Mouse (Mus musculus) spleen, postnatal 36 days (tissue): Measurements from ENCODE around the gene Nub1.
"Not testable (repeated sequence)": the region's sequence is repeated elsewhere in the genome, so short reads cannot be mapped to it uniquely, and the experiment has no call there.

Experiments used
- DNase-seq, 2 experiments: peaks; one replicate each; pipeline ENCODE4 v3.0.0; 2022; ENCODE audit warnings: low spot score in 2 of 2, mixed read lengths in 1 of 2

The Nub1 gene

DNA sequence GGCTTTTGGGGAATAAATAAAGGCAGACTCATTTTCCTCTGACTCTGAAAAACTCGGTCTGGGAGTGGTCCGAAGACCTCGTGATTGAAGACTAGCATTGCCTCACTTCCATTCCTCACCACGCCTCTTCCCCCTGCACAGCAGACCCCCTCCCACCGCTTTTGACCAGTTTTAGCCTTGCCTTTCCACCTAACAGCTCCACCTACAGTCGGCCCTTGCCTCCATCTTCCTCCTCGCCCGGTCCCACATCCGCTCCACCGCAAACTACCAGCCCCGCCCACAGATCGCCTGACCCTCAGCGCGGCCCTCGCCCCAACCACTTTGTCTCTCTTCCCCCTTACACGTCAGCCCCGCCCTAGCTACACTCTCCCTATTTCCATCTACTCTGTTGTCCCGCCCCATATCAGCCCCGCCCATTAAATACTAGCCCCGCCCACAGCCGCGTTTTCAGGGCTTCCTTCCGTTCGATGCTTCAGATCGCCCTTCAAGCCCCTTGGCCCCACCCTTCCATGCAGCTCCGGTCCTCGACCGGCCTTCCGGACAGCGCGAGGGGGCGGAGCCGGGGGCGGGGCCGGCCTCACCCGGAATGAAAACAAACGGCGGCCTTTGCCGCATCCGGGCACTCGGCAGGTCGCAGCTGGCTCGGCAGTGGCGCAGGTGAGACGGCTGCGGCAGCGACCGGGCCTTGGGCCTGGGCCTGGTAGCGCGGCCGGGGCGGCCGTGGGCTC lies at the start of gene Nub1:
TSS of gene Nub1 (plus strand) at position 167 of the 728 bp plus-strand sequence.
- peak; percentile 99 for DNase-seq

DNA sequence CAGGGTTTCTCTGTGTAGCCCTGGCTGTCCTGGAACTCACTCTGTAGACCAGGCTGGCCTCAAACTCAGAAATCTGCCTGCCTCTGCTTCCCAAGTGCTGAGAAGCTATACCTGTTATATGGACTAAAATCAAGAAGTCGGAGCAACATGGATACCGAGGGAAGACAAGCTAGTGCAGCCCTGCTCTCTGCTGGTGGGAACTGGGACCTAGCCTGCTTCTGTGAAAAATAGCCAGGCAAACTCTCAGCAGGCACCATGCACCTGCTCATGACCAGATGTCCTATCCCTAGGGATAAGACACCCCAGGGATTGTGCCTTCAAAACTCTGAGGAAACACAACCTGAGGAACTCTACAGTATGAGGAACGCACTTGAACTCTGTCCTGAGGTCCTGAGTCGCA lies 48.3 kb upstream of the Nub1 start:
- DNase-seq = no peak

DNA sequence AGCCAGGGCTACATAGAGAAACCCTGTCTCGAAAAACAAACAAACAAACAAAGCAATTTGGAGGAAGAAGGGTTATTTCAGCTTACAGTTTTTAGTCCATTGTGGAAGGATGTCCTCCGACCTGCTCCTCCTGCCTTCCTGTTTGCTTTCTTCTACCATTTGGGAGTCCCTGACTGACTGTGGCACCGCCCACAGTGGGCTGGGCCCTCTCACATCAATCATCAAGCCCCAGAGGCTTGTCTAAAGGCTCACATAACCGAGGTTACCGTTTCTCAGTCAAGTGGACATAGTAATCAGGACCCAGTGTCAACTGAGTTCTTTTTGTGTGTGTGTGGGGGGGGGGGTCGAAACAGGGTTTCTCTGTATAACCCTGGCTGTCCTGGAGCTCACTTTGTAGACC lies 47.2 kb upstream of the Nub1 start:
- no peak for DNase-seq

DNA sequence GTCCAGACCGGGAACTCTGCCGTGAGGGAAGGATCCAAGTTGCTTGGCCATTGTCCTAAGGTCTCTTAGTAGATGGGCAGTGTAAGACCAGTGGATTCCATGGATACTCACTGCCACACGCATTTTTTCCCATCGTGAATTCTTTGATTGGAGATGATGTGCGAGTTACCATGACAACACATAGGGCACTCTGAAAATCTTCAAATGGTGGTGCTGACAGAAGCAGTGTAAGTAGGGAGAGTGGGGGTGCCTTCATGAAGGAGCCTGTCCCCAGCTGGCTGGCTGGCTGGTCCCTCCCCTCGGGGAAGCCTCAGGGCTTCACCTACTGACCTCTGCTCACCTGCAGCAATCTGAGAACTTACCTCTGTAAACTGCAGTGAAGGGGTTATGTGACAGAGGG lies 46.3 kb upstream of the Nub1 start:
- DNase-seq = no peak

DNA sequence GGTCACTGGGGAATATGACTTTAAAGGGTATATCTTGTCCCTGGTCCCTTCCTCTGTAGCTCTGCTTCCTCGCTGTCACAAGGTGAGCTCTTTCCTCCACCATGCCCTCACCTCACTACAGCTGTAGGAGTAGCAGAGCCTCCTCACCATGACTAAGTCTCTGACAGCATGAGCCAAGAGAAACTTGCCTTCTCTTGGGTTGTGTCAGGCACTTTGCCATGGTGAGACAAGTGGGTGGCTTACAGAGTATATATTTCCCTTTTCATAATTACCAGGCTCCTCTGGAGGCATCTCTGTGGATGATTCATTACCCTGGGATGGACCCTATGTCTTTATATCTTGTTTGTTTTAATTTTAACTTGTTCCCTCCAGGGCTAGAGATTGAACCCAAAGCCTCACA lies 39.9 kb upstream of the Nub1 start:
- no peak for DNase-seq

DNA sequence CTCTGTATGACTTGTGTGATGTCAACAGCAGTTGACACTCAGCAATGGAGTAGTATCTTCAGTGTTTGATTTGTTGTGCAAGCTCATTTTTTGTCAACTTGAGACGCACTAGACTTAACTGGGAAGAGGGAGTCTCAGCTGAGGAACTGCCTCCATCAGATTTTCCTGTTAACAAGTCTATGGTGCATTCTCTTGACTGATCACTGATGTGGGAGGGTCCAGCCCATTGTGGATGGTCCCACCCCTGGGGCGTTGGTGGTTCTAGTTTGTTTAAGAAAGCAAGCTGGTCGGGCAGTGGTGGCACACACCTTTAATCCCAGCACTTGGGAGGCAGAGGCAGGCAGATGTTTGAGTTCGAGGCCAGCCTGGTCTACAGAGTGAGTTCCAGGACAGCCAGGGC lies 36.1 kb upstream of the Nub1 start:
- DNase-seq = no peak

DNA sequence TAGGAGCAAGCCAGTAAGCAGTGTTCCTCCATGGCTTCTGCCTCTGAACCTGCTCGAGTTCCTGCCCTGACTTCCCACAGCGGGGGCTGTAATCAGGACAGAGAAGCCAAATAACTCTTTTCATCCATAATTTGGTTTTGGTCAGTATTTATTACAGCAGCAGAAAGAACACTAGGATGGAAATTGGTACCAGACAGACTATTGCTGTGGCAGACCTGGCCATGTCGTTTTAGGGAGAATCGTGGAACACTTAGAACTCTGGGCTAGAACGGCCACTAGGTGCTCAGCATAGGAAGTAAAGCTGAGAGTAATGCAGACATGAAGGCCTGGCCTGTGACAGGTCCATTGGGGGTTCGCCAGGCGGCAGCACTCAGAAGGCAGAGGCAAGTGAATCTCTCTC lies 35.6 kb upstream of the Nub1 start:
- DNase-seq = no peak

DNA sequence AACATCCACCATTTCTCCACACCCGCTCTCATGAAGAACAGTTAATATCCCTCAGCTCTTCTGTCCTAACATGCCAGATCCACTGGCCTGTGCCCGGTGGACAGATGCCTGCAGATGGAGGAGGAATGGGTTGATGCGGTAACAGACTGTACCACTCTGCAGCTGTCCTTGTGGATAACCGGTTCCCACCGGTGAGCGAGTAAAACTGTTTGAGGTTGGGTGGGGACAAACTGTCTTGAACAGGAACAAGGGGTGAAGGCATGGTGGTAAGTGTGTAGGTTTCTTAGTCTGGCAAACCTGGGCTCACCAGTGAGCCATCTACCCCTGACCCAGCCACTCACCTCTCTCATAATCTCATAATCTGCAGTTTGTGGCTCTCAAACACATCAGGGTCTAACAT lies 34.0 kb upstream of the Nub1 start:
- DNase-seq = no peak

DNA sequence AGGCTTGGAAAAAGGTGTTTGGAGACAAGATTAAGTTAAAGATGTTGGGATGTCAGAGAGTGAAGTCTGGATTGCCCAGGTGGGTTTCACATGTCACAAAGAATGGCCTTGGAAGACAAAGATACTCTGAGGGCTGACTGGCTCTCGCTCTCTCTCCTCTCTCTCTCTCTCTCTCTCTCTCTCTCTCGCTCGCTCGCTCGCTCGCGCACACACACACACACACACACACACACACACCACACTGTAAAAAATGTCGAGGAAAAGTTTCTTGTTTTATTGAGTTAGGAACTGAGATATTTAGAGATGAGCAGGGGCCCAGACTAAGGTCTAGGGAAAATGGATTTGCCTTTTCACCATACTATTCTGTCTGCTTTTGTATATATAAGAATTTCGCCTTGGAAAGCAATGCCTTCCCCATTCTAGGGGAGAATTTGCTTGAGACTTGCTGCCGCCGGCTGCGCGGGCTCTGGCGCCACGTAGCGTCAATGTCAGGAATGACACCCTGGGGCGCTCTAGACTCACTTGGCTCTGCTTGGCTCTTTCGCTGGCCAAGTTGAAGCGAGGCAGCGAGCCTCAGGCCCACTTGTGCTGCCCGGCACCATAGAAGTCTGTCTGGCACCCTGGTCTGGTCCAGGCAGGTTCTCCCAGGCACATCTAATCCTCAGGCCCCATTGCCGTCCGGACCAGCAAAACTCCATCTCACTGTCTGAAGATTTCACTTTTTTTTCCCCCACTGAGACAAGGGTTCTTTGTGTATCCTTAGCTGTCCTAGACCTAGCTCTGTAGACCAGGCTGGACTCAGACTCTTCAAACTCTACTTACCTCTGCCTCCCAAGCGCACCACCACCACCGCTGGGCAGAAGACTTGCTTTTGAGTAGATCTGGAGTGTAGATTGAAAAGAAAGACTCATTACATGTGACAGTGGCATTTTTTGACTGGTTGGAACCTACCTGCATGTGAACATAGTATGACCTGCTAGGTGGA lies 33.3 kb upstream of the Nub1 start:
- DNase-seq = peak; percentile 24 to 40

DNA sequence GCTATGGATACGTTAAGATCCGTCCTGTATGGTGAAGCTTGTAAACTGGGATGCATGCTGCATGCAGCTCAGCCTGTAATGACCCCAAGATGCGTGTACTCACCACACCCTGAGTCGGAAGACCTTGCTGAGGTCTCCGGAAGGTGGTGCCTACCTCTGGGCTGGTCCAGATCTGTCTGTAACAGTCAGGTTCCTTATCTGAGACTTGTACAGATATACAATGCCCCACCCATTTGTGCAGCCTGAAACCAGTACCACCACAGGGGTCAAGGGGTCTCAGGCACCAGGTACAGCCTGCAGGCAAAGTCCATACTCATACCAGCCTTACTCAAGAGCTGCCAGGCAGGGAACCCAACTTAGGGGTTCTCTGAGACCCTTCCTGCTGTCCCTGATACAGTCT lies 32.6 kb upstream of the Nub1 start:
- DNase-seq = no peak

DNA sequence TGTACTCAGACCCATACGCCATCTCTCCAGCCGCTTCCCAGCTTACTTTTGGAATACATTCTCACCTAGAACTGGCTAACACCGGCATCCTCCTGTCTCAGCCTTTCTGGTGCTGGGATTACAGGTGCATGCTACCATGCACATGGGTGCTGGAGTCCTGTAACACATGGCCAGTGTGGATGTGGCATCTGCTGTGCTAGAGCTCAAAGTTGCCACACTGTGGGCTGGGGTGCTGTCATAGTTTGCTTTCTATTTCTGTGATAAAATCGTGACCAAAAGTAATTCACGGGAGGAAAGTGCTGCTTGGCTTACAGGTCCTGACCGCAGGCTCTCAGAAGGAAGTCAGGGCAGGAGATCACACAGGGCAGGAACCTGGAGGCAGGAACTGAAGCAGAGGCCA lies 30.8 kb upstream of the Nub1 start:
- no peak for DNase-seq

DNA sequence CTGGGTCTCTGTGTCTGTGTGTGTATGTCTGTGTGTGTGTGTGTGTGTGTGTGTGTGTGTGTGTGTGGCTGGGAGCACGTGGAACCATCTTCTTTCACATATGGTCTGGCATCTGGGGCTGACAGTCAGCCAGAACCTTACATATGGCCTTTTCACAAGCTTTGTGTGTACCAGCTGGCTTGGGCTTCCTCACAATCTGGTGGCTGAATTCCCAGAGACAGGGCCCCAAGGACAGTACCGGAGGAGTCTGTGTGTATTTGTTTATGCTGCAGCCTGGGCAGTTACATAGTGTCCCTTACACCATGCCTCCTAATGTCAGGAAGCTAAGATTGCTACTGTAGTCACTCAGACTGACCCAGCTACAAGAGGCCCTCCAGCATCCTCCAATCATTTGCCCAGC lies 28.2 kb upstream of the Nub1 start:
- DNase-seq = no peak

DNA sequence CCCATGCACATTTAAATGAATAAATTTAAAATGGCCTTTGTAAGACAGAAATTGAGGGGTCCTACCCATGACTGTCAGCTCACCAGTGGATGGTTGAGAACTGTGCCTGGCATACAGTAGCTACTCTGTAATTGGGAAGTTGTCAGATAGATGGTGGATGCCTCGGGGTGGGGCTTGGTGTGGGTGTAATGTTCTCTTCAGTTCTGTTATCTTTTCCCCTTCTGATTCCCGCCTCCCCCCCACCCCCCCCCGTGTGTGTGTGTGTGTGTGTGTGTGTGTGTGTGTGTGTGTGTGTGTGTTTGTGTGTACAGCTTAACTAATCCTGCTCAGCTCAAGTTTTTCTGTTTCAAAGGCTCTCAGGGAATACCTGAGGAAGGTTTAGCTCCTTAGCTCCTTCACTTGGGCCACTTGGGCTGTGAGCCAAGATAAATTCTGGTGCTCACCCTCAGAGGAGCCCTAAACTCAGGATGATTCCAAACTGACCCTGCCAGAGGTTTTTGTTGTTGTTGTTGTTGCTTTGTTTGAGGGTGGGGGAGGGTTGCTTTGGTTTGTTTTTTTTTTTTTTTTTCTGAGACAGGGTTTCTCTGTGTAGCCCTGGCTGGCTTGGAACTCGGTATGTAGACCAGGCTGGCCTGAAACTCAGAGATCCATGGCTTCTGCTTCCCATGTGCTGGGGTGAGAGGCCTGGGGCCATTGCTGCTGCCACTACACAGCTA lies 25.5 kb upstream of the Nub1 start:
- DNase-seq = no peak

DNA sequence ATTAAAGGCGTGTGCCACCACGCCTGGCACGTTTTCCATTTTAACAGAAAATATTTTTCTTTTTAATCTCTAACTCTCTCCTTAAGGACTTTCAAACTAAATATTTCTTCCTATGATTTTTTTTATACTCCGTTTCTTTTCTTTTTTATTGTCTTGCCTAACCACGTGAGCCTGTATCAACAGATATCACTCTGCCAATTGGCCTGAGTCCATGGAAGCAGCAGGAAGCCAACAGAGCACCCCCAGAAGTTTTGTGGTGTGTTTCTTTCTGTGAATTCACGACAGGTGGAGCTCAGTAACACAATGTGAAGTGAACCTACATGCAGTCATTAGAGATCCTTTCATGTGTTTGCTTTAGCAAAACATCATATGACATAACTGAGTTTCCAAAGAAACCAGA lies 23.9 kb upstream of the Nub1 start:
- DNase-seq = no peak

DNA sequence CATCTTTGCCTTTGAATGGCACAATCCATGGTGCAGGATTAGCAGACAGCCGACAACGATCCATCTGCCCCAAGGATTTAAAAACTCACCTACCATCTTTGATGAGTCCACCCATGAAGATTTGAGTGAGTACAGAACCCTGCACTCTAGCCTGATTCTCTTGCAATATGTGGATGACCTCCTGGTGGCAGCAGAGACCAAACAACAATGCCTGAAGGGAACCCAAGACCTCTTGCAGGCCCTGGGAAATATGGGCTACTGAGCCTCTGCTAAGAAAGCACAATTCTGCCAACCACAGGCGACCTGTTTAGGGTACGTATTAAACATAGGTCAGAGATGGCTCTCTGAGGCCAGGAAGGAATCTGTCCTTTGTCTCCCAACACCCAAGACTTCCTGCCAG lies 11.1 kb upstream of the Nub1 start:
- peak; percentile 71 to 74 for DNase-seq

DNA sequence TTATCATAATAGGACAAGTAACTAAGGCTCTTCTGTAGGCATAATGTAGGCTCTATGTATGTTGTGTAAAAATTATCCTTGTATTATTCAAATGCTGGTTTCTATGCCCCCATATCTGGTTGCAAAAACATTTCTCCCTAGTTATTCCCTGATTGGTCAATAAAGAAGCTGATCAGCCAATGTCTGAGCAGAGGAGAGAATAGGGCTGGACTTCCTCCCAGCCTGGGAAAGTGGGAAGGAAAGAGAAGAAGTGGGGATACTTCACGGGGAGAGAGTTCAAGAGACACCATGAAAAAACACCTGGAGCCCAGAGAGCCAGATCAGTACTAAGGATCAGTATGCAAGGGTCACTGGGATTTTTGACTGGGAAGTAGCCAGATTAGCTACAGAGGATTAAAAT lies 3.9 kb upstream of the Nub1 start:
- no peak for DNase-seq

DNA sequence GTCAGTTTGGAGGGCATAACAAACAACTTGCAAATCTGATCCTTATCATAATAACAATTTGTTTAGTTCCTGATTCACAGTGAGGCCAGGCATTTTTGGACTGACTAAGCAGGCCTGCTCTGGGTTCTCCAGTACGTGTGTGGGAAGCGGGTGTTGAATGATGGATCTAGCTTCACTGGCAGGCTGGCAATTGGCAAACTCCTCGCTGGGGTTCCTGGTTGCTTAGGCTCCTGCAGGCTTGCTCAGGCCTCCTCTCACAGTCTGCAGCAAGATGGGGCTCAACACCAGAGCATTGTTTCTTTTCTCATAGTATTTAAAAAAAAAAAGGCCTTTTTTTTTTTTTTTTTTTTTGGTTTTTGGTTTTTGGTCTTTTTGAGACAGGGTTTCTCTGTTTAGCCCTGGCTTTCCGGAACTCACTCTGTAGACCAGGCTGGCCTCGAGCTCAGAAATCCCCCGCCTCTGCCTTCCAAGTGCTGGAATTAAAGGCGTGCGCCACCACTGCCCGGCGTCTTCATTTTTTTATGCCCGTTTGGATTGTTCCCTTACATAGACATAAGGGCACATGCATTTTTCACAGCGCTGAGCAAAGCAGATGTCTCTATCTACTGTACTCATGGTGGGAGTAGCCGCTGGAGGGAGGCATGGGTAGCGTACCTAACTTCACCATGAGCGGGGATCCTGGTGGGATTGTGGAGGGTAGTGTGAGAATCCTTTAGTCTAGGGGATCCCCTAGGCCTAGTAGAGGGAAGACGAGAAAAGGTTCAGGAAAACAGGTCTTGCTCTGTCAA lies 560 bp upstream of the Nub1 start:
- DNase-seq = peak in 1 of 2 experiments; percentile 52

DNA sequence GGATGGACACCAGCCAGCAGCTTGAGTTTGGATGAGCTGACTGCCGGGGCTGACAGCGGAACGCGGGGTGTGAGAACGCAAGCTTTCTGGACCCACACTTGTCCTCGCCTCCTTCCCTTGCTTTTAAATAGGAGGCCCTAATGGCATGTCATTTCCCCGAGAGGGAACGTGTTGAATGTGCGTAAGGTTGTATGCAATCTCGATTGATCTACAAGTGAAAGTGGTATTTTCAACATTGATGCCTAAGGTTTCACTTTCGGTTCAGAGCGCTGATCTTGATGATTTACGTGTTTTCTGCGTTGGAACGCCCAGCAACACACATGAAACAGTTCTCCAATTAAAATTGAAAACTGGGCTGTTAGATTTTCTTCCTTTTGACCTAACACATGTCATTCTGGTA lies 844 bp downstream of the Nub1 start:
- peak; percentile 40 to 52 for DNase-seq

DNA sequence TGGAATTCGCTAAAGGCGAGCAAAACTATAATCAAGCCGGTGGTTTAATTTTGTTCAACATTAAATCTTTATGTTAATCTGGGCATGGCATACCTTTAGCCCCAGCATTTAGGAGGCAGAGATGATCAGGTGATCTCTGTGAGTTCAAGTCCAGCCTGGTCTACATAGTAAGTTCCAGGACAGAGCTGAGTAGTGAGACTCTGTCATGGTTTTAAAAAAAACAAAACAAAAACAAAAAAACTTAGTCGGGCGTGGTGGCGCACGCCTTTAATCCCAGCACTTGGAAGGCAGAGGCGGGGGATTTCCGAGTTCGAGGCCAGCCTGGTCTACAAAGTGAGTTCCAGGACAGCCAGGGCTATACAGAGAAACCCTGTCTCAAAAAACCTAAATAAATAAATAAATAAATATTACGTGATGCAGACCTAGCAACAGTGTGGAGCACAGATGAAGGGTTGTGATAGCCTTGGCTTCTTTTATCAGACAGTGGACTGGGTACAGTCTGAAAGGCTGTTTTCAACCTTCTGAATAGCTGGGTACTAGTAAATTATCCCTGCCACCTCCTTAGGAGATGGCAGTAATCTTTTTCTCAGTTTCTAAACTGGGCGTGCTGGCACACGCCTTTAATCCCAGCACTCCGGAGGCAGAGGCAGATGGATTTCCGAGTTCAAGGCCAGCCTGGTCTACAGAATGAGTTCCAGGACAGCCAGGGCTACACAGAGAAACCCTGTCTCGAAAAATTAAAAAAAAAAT lies 1.5 kb downstream of the Nub1 start:
- DNase-seq = not testable (repeated sequence)

DNA sequence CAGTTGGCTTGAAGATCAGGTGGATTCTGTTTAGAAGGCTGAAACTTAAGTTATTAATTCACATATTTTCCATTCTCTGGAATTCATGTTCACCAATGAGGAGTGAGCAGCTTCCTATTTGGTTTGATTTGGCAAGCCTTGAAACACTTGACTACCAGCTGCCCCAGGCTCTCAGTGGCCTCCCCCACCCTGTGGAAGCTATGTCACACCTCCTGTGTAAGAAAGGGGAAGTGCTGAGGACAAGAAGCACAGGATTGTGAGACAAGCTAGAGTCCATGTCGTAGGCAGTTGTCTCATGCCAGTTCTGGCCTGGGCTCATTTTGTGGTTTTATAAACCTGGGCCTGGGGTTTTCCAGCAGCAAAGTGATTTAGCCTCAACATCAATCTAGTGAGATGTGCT lies 2.4 kb downstream of the Nub1 start:
- peak; percentile 74 to 75 for DNase-seq

DNA sequence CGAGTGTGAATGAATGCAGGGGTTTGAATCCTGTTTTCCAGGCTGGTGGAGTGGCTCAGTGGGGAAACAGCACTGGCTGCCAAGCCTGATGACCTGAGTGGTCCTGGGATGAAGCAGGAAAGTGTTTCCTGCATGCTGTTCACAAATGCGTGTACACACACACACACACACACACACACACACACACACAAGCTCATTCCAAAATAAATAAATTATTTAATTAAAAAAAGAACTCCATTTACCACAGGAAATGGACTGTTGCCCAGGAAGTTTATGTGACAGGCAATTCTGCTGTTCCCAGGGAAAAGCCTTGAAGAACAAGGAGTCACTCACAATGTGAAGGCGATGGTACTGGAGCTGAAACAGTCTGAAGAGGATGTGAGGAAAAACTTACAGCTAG lies 11.4 kb downstream of the Nub1 start:
- DNase-seq = no peak
